Mouse (Mus musculus) embryonic facial prominence, embryonic 15.5 days (tissue): Measurements from ENCODE around the gene Fjx1. TPM values are rescaled to one million over a fixed set of nuclear protein-coding genes. Genes with fewer than 3 reads are reported as not detected.

Experiments used
- ATAC-seq: fragments of 200-750 bp; cut with Nextera tagmentation; 2 replicates; pipeline ENCODE4 v1.8.0; 2017; ENCODE audit warnings: low read depth, moderate TSS enrichment; ENCODE audit not compliant: insufficient number of reproducible peaks, low FRiP score, low TSS enrichment
- H3K27ac ChIP-seq: fragments of 300-500 bp; sonication (generic); replicated peaks from 2 replicates; pipeline ENCODE4 v1.5.1; 2015; ENCODE audit warnings: mild to moderate bottlenecking, inconsistent platforms
- H3K27me3 ChIP-seq: fragments of 300-500 bp; sonication (generic); 2 replicates; pipeline ENCODE4 v1.6.1; 2015; ENCODE audit warnings: inconsistent platforms
- H3K36me3 ChIP-seq: fragments of 300-500 bp; sonication (generic); 2 replicates; pipeline ENCODE4 v1.6.1; 2015; ENCODE audit warnings: mild to moderate bottlenecking, inconsistent platforms
- H3K4me1 ChIP-seq: fragments of 300-500 bp; sonication (generic); 2 replicates; pipeline ENCODE4 v1.6.1; 2015; ENCODE audit warnings: inconsistent platforms
- H3K4me2 ChIP-seq: fragments of 300-500 bp; sonication (generic); replicated peaks from 2 replicates; pipeline ENCODE4 v1.6.1; 2015; ENCODE audit warnings: mild to moderate bottlenecking, inconsistent platforms
- H3K4me3 ChIP-seq: fragments of 300-500 bp; sonication (generic); replicated peaks from 2 replicates; pipeline ENCODE4 v1.5.1; 2015; ENCODE audit warnings: mild to moderate bottlenecking, inconsistent platforms
- H3K9ac ChIP-seq: fragments of 300-500 bp; sonication (generic); 2 replicates; pipeline ENCODE4 v1.6.1; 2015; ENCODE audit warnings: inconsistent platforms
- H3K9me3 ChIP-seq: fragments of 300-500 bp; sonication (generic); replicated peaks from 2 replicates; pipeline ENCODE4 v1.6.1; 2016; ENCODE audit warnings: inconsistent platforms
- WGBS: fragments of 180-500 bp; shearing (Covaris S2); methylation state at CpG from one replicate; pipeline ENCODE4 v1.1.7; 2015; 5-methylcytosine and 5-hydroxymethylcytosine counted together
- polyA plus RNA-seq: library from polyadenylated mRNA; unstranded; fragments of >200 nt; fragmentation: Nextera tagmentation; extraction: Ambion mirVana; gene quantifications from 2 replicates; pipeline ENCODE4 v1.2.1, GENCODE M21; 2015

Fjx1 gene
- polyA plus RNA-seq, 1 experiment from 2014 or later, result 15.9 TPM

- no peak for ATAC-seq
Measured at GRCm38 (mm10) chr2:102416149-102416743, 36.1 kb downstream of the Fjx1 start.

GRCm38 (mm10) chr2:102412738-102413137 is 39.6 kb downstream of the Fjx1 start:
- Histone ChIP-seq H3K9ac (no peak overlapping the region), H3K36me3 (no peaks in the 10 kb centered on the region), H3K4me2 (no peak overlapping the region), H3K4me3 (no peak overlapping the region), H3K27ac (no peak overlapping the region), H3K9me3 (no peaks in the 10 kb centered on the region), H3K4me1 (peaks cover 5% of the 10 kb centered on the region), H3K27me3 (no peaks in the 10 kb centered on the region)
- no peak for ATAC-seq
- 74% methylated on average over 2 of the region's 2 CpGs for WGBS

More at GRCm38 (mm10) chr2:102416149-102416743, 36.1 kb downstream of the Fjx1 start:
- no peak overlapping the region for H3K4me3 ChIP-seq
- H3K4me2 ChIP-seq, result no peak overlapping the region
- no peak overlapping the region for H3K27ac ChIP-seq
- no peaks in the 10 kb centered on the region for H3K36me3 ChIP-seq
- 48% methylated on average over 14 of the region's 14 CpGs for WGBS
- no peaks in the 10 kb centered on the region for H3K27me3 ChIP-seq
- H3K4me1 ChIP-seq, result no peaks in the 10 kb centered on the region
- no peaks in the 10 kb centered on the region for H3K9me3 ChIP-seq
- H3K9ac ChIP-seq, result no peak overlapping the region

- H3K4me3 ChIP-seq, result no peak overlapping the region
- H3K4me1 ChIP-seq, result peaks cover 14% of the 10 kb centered on the region
- no peaks in the 10 kb centered on the region for H3K9me3 ChIP-seq
- no peaks in the 10 kb centered on the region for H3K27me3 ChIP-seq
- H3K4me2 ChIP-seq, result no peak overlapping the region
- no peaks in the 10 kb centered on the region for H3K36me3 ChIP-seq
- no peak overlapping the region for H3K9ac ChIP-seq
- 75% methylated on average over 4 of the region's 4 CpGs for WGBS
- ATAC-seq, result no peak
- no peak overlapping the region for H3K27ac ChIP-seq
Measured at GRCm38 (mm10) chr2:102410615-102411014, 41.7 kb downstream of the Fjx1 start.

GRCm38 (mm10) chr2:102409741-102410140 is 42.6 kb downstream of the Fjx1 start:
- Histone ChIP-seq H3K4me3 (no peak overlapping the region), H3K4me1 (peaks cover 14% of the 10 kb centered on the region), H3K27ac (no peak overlapping the region), H3K4me2 (no peak overlapping the region), H3K27me3 (no peaks in the 10 kb centered on the region), H3K9ac (no peak overlapping the region), H3K9me3 (no peaks in the 10 kb centered on the region), H3K36me3 (no peaks in the 10 kb centered on the region)
- ATAC-seq, result no peak
- 88% methylated on average over 3 of the region's 3 CpGs for WGBS

DNA sequence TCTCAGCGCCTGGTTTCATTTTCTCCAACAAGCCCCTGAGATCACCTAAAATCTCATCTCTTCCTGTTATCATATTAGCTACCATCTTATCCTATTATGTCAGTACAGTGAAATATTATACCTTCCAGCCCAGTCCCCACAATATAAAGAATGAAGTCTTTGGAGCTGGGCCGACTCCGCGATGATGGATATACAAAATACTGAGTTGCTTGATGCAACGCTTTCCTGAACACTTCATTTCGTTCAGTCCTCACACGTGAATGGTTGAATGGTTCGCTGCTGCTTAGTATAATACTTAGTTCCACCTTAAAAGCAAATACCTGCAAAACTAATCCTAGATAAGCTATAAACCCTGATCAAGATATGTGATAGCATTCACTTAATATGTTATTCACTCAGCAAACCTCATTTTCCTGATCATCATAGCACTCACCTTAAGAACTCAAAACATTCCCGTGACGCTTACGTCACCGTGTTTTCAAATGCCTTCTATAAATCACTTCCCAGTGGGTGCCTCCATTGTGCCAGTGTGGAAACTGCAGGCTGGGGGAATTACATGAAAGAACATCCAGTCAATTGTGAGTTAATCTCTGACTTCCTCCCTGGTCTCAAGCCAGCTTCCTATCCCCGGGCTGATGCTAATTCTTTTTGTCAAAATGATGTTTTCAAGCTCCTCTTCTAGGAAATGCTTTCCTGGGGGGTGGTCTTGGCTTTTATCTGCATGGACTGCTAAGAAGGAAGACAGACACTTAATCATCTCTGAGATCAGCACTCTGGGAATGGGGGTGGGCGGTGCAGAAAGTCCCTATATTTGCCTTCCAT is 44.7 kb downstream of the Fjx1 start, which contains the start of gene Trim44:
Trim44 (minus strand) TSS at position 466 of the 822 bp plus-strand sequence.
- WGBS, result 19% methylated on average over 14 of the region's 14 CpGs
- Histone ChIP-seq H3K9ac (no peak within 1 kb of the TSS), H3K27ac (no peak within 1 kb of the TSS), H3K27me3 (no peaks in the 10 kb centered on the region), H3K4me1 (peaks cover 14% of the 10 kb centered on the region), H3K4me3 (peak within 1 kb of the TSS; percentile 12; the same call in 1 of the 2 replicates), H3K9me3 (no peaks in the 10 kb centered on the region), H3K36me3 (no peaks in the 10 kb centered on the region), H3K4me2 (peak within 1 kb of the TSS; percentile 31)
- ATAC-seq, result no peak

DNA sequence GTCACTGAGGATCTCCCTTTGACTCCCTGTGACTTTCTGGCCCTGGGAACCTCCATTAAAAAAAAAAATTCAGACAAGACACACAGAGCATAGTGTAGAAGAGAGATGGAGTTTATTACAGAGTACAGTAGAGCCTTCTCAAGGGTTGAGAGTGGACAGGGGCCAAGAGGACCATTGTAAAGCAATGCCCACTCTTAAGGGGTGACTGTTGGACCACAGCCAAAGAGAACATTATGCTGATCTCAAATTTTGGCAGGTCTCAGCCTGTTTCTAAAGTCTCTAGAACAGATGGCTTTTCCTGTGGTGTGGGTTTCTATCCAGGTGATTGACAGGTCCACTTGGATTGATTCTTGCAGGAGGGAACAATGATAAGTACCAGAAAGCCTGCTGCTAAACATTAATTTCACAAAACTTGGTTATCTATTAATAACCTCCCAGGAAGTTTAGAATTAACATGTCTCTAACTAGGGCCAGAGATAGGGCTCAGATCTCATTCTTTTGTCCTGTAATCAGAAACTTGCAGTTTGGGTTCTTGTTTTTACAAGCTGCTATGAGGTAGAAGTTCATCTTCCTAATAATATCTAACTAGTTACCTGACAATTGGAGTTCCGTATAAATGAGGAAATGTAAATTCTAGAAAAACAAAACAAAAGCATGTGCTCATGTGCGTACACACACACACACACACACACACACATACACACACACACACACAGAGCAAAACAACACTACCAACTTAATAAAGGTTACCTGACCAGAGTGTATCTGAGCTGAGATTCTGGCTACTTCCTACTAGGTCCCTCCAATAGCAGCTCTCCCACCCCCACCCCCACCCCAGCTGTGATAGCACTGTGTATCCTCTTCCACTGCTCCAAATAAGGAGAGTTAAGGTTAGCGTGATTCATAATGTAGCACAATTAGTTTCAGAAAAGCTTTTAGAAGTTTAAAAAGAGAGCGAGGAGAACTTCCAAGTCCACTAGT is 45.7 kb downstream of the Fjx1 start:
- H3K4me3 ChIP-seq, result peak overlapping the region; percentile 12; the same call in 1 of the 2 replicates
- ATAC-seq, result peak; percentile 43; the same call in 1 of the 2 replicates
- H3K36me3 ChIP-seq, result no peaks in the 10 kb centered on the region
- no peak overlapping the region for H3K9ac ChIP-seq
- no peaks in the 10 kb centered on the region for H3K27me3 ChIP-seq
- H3K9me3 ChIP-seq, result no peaks in the 10 kb centered on the region
- no peak overlapping the region for H3K27ac ChIP-seq
- H3K4me2 ChIP-seq, result peak overlapping the region; percentile 31; the same call in 1 of the 2 replicates
- peaks cover 14% of the 10 kb centered on the region for H3K4me1 ChIP-seq
- WGBS, result 58% methylated on average over 4 of the region's 4 CpGs

DNA sequence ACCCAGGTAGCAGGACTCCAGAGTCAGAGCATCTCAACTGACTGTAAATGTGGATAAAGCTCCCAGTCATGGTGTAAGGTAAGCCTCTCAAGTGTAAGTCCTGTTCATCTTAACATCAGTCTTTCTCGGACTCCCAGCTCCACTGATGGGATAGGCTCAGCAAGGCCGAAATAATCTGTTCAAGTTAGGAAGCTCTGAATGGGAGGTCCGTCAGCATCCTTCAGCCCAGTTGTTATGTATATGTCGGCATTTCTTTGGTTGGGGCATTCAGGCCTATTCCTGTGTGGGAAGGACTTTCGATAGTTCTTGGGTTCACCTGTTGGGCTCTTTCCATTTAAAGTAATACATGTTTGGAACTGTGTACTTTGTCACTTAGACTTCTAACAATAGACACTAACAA is 48.3 kb downstream of the Fjx1 start:
- no peaks in the 10 kb centered on the region for H3K27me3 ChIP-seq
- no peak overlapping the region for H3K27ac ChIP-seq
- H3K4me2 ChIP-seq, result no peak overlapping the region
- no peaks in the 10 kb centered on the region for H3K9me3 ChIP-seq
- ATAC-seq, result no peak
- H3K4me3 ChIP-seq, result no peak overlapping the region
- WGBS, result 85% methylated on average over 5 of the region's 5 CpGs
- H3K9ac ChIP-seq, result no peak overlapping the region
- H3K4me1 ChIP-seq, result peaks cover 26% of the 10 kb centered on the region
- H3K36me3 ChIP-seq, result no peaks in the 10 kb centered on the region

DNA sequence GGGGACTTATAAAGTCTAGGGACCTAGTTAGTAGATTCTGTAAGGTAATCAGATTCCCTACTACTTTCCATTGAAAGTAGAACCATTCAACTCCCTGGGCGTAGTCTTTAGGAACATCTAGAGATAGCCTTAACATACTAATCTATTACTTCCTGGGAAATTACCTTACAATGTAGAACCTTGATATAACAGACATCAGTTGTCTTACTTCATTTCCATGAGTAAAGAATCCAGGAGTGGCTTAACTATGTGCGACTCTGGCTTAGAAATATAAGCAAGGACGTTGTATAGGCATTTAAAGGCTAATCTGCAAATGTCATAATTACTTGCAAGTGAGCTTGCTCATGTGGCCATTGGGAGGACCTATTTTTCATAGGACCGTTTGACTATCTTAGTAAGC is 49.0 kb downstream of the Fjx1 start:
- peaks cover 26% of the 10 kb centered on the region for H3K4me1 ChIP-seq
- no peaks in the 10 kb centered on the region for H3K36me3 ChIP-seq
- no peak overlapping the region for H3K9ac ChIP-seq
- H3K4me3 ChIP-seq, result no peak overlapping the region
- H3K27ac ChIP-seq, result no peak overlapping the region
- H3K4me2 ChIP-seq, result no peak overlapping the region
- H3K27me3 ChIP-seq, result no peaks in the 10 kb centered on the region
- no peak for ATAC-seq
- H3K9me3 ChIP-seq, result no peaks in the 10 kb centered on the region
- 84% methylated on average over 4 of the region's 4 CpGs for WGBS

DNA sequence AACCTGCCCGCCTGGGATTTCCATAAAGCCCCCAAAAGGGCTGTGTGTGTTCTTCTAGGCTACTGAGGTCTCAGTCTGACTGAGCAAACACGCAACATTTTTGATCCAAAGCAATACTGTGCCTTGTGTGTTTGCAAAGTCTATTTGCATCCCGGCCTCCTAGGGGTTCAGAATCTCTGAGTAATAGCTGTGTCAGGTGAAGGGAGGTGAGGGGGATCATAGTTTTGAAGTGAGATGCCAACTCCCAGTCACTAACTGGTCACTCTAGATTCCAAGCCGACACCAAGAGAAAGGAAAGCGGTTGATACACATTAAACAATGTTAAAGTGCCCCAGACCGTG is 51.0 kb downstream of the Fjx1 start:
- Histone ChIP-seq H3K4me1 (peaks cover 13% of the 10 kb centered on the region), H3K36me3 (no peaks in the 10 kb centered on the region), H3K4me3 (peak overlapping the region; percentile 72), H3K4me2 (peak overlapping the region; percentile 82), H3K9me3 (no peaks in the 10 kb centered on the region), H3K27ac (peak overlapping the region; percentile 96), H3K9ac (peak overlapping the region; percentile 81), H3K27me3 (no peaks in the 10 kb centered on the region)
- no peak; the same call in 1 of the 2 replicates for ATAC-seq
- 19% methylated on average over 6 of the region's 6 CpGs for WGBS

- Histone ChIP-seq H3K36me3 (no peaks in the 10 kb centered on the region), H3K9me3 (no peaks in the 10 kb centered on the region), H3K4me2 (peak overlapping the region; percentile 82), H3K4me1 (peaks cover 13% of the 10 kb centered on the region), H3K27me3 (no peaks in the 10 kb centered on the region), H3K27ac (peak overlapping the region; percentile 96), H3K4me3 (peak overlapping the region; percentile 72), H3K9ac (peak overlapping the region; percentile 81)
- WGBS, result under 1% methylated on average over 81 of the region's 94 CpGs
- ATAC-seq, result peak; percentile 88
Measured at GRCm38 (mm10) chr2:102400605-102401351, 51.5 kb downstream of the Fjx1 start.
